Mouse (Mus musculus) MEL (cell line): Measurements from ENCODE around the gene 4930455H04Rik. TPM values are rescaled to one million over a fixed set of nuclear protein-coding genes. Genes with fewer than 3 reads are reported as not detected.

Experiments used
- DNase-seq: peaks from one replicate; pipeline ENCODE4 v3.0.0; 2011; ENCODE audit warnings: low read depth, low spot score
- H3K27ac ChIP-seq: 2 replicates; pipeline ENCODE4 v1.5.1; 2012; ENCODE audit warnings: low read depth, mild to moderate bottlenecking, control low read depth, low read length, moderate library complexity; ENCODE audit not compliant: control insufficient read depth
- H3K27me3 ChIP-seq, 2 experiments: fragments of 150-350 bp in 1 of 2; sonication (generic) in 1 of 2; 2 replicates each; pipeline ENCODE4 v1.6.1; 2012; ENCODE audit warnings: low read length in 2 of 2, mild to moderate bottlenecking in 2 of 2, improper control_type of control experiment in 1 of 2, moderate library complexity in 1 of 2; ENCODE audit not compliant: insufficient read depth in 2 of 2, control insufficient read depth in 1 of 2
- H3K36me3 ChIP-seq, 2 experiments: 2 replicates each; pipeline ENCODE4 v1.6.1; 2012 to 2014; ENCODE audit warnings: low read length in 2 of 2, improper control_type of control experiment in 1 of 2, inconsistent platforms in 1 of 2, mild to moderate bottlenecking in 1 of 2; ENCODE audit not compliant: insufficient read depth in 2 of 2, control insufficient read depth in 1 of 2
- H3K4me1 ChIP-seq, 2 experiments: fragments of 150-350 bp in 1 of 2; sonication (generic) in 1 of 2; 2 replicates each; pipeline ENCODE4 v1.6.1; 2012; ENCODE audit warnings: low read length in 2 of 2, improper control_type of control experiment in 1 of 2, mild to moderate bottlenecking in 1 of 2; ENCODE audit not compliant: insufficient read depth in 2 of 2, control insufficient read depth in 1 of 2
- H3K4me3 ChIP-seq, 2 experiments: fragments of 150-350 bp in 1 of 2; sonication (generic) in 1 of 2; 2 replicates each; pipeline ENCODE4 v1.5.1; 2012; ENCODE audit warnings: low read depth in 2 of 2, low read length in 2 of 2, mild to moderate bottlenecking in 2 of 2, moderate library complexity in 2 of 2, control low read depth in 1 of 2, improper control_type of control experiment in 1 of 2; ENCODE audit not compliant: control insufficient read depth in 1 of 2, insufficient read depth in 1 of 2
- H3K79me2 ChIP-seq: 2 replicates; pipeline ENCODE4 v1.6.1; 2012; ENCODE audit warnings: mild to moderate bottlenecking, low read length, moderate library complexity; ENCODE audit not compliant: control insufficient read depth, poor library complexity, insufficient read depth
- H3K9ac ChIP-seq: 2 replicates; pipeline ENCODE4 v1.6.1; 2012; ENCODE audit warnings: low read depth, mild to moderate bottlenecking, control low read depth, low read length, moderate library complexity; ENCODE audit not compliant: control insufficient read depth, poor library complexity, severe bottlenecking
- H3K9me3 ChIP-seq: fragments of 150-350 bp; sonication (generic); replicated peaks from 2 replicates; pipeline ENCODE4 v1.6.1; 2012; ENCODE audit warnings: mild to moderate bottlenecking, low read length, improper control_type of control experiment, moderate library complexity; ENCODE audit not compliant: insufficient read depth
- CHD1 ChIP-seq: IDR thresholded peaks from 2 replicates; pipeline ENCODE4 v1.6.1; 2012; ENCODE audit warnings: low read depth, mild to moderate bottlenecking, inconsistent platforms, low read length, improper control_type of control experiment
- CHD2 ChIP-seq: IDR thresholded peaks from 2 replicates; pipeline ENCODE4 v1.6.1; 2011; ENCODE audit warnings: low read length, improper control_type of control experiment
- CTCF ChIP-seq, 3 experiments: IDR thresholded peaks in 2 of 3; conservative IDR thresholded peaks in 1 of 3; 2 replicates each; pipeline ENCODE4 v1.5.1; 2011 to 2012; ENCODE audit warnings: low read length in 3 of 3, low read depth in 2 of 3, mild to moderate bottlenecking in 2 of 3, improper control_type of control experiment in 1 of 3, inconsistent platforms in 1 of 3, mixed read lengths in 1 of 3, moderate library complexity in 1 of 3; ENCODE audit not compliant: control insufficient read depth in 1 of 3, insufficient read depth in 1 of 3, poor library complexity in 1 of 3, severe bottlenecking in 1 of 3
- E2F4 ChIP-seq: IDR thresholded peaks from 2 replicates; pipeline ENCODE4 v1.6.1; 2011; ENCODE audit warnings: low read depth, low read length, improper control_type of control experiment, borderline replicate concordance
- ELF1 ChIP-seq: IDR thresholded peaks from 2 replicates; pipeline ENCODE4 v1.6.1; 2014; ENCODE audit warnings: low read depth, mild to moderate bottlenecking, inconsistent platforms, low read length, improper control_type of control experiment, moderate library complexity
- EP300 ChIP-seq, 2 experiments: IDR thresholded peaks; 2 replicates each; pipeline ENCODE4 v1.6.1; 2011; ENCODE audit warnings: improper control_type of control experiment in 2 of 2, low read length in 2 of 2, low read depth in 1 of 2, mild to moderate bottlenecking in 1 of 2
- GATA1 ChIP-seq: IDR thresholded peaks from 2 replicates; pipeline ENCODE4 v1.6.1; 2011; ENCODE audit warnings: low read depth, low read length, improper control_type of control experiment
- JUND ChIP-seq: IDR thresholded peaks from 2 replicates; pipeline ENCODE4 v1.6.1; 2011; ENCODE audit warnings: low read depth, mild to moderate bottlenecking, improper control_type of control experiment, low read length
- KAT2A ChIP-seq: conservative IDR thresholded peaks from 2 replicates; pipeline ENCODE4 v1.6.1; 2012; ENCODE audit warnings: low read depth, low read length, improper control_type of control experiment, inconsistent platforms
- MAFK ChIP-seq: IDR thresholded peaks from 2 replicates; pipeline ENCODE4 v1.6.1; 2011; ENCODE audit warnings: low read depth, mild to moderate bottlenecking, low read length, improper control_type of control experiment, borderline replicate concordance
- MAX ChIP-seq: IDR thresholded peaks from 2 replicates; pipeline ENCODE4 v1.6.1; 2011; ENCODE audit warnings: low read length, improper control_type of control experiment
- MEF2A ChIP-seq: IDR thresholded peaks from 2 replicates; pipeline ENCODE4 v1.6.1; 2014; ENCODE audit warnings: low read depth, mild to moderate bottlenecking, inconsistent platforms, low read length, improper control_type of control experiment; ENCODE audit not compliant: poor library complexity, insufficient replicate concordance, severe bottlenecking; ENCODE audit errors: extremely low read depth
- MYC ChIP-seq: IDR thresholded peaks from 2 replicates; pipeline ENCODE4 v1.6.1; 2011; ENCODE audit warnings: low read depth, mild to moderate bottlenecking, low read length, improper control_type of control experiment, moderate library complexity
- NELFE ChIP-seq: IDR thresholded peaks from 2 replicates; pipeline ENCODE4 v1.6.1; 2011; ENCODE audit warnings: low read depth, low read length, improper control_type of control experiment
- NRF1 ChIP-seq: IDR thresholded peaks from 2 replicates; pipeline ENCODE4 v1.6.1; 2014; ENCODE audit warnings: low read depth, mild to moderate bottlenecking, inconsistent platforms, low read length, improper control_type of control experiment, moderate library complexity; ENCODE audit not compliant: poor library complexity, insufficient read depth, severe bottlenecking
- POLR2A ChIP-seq, 2 experiments: IDR thresholded peaks; 2 replicates each; pipeline ENCODE4 v1.6.1; 2011 to 2012; ENCODE audit warnings: low read length in 2 of 2, mild to moderate bottlenecking in 2 of 2, control low read depth in 1 of 2, improper control_type of control experiment in 1 of 2, low read depth in 1 of 2, moderate library complexity in 1 of 2; ENCODE audit not compliant: control insufficient read depth in 1 of 2, insufficient read depth in 1 of 2, poor library complexity in 1 of 2
- POLR2AphosphoS2 ChIP-seq: IDR thresholded peaks from 2 replicates; pipeline ENCODE4 v1.6.1; 2011; ENCODE audit warnings: low read length, improper control_type of control experiment
- RCOR1 ChIP-seq: IDR thresholded peaks from 2 replicates; pipeline ENCODE4 v1.6.1; 2012; ENCODE audit warnings: low read depth, mild to moderate bottlenecking, inconsistent platforms, low read length, improper control_type of control experiment
- SIN3A ChIP-seq: IDR thresholded peaks from 2 replicates; pipeline ENCODE4 v1.6.1; 2012; ENCODE audit warnings: low read length, improper control_type of control experiment, inconsistent platforms
- SMC3 ChIP-seq: IDR thresholded peaks from 2 replicates; pipeline ENCODE4 v1.6.1; 2011; ENCODE audit warnings: low read depth, low read length, improper control_type of control experiment
- TBP ChIP-seq: IDR thresholded peaks from 2 replicates; pipeline ENCODE4 v1.8.0; 2011; ENCODE audit warnings: low read depth, low read length, improper control_type of control experiment
- USF2 ChIP-seq, 2 experiments: IDR thresholded peaks; 2 replicates each; pipeline ENCODE4 v1.6.1; 2011 to 2012; ENCODE audit warnings: improper control_type of control experiment in 2 of 2, low read length in 2 of 2, borderline replicate concordance in 1 of 2, inconsistent platforms in 1 of 2, low read depth in 1 of 2, mild to moderate bottlenecking in 1 of 2; ENCODE audit not compliant: insufficient read depth in 1 of 2
- ZKSCAN1 ChIP-seq: IDR thresholded peaks from 2 replicates; pipeline ENCODE4 v1.6.1; 2012; ENCODE audit warnings: low read depth, mild to moderate bottlenecking, inconsistent platforms, low read length, improper control_type of control experiment, moderate library complexity
- ZNF384 ChIP-seq: IDR thresholded peaks from 2 replicates; pipeline ENCODE4 v1.6.1; 2012; ENCODE audit warnings: low read depth, mild to moderate bottlenecking, inconsistent platforms, low read length, improper control_type of control experiment
- polyA plus RNA-seq, 2 experiments: library from polyadenylated mRNA; stranded (reverse) in 1 of 2; unstranded in 1 of 2; fragments of >175 nt in 1 of 2; fragments of >200 nt in 1 of 2; gene quantifications; 2 replicates each; pipeline versions ENCODE4 v1.2.1 to v1.2.4; 2012; ENCODE audit warnings: low replicate concordance in 2 of 2, low read depth in 1 of 2; ENCODE audit not compliant: insufficient read length in 2 of 2, insufficient read depth in 1 of 2, missing spikeins in 1 of 2
- total RNA-seq: library from RNA; depleted of rRNA; stranded (reverse); fragments of 300-350 nt; gene quantifications from 2 replicates; pipeline ENCODE4 v1.2.3, GENCODE M21; 2012

Gene 4930455H04Rik
- total and polyA plus RNA-seq, 3 experiments = not detected

GRCm38 (mm10) chr3:116952242-116952899, 15.7 kb upstream of the 4930455H04Rik start:
- H3K9me3 ChIP-seq = no peaks in the 10 kb centered on the region
- H3K4me1 ChIP-seq = no peaks in the 10 kb centered on the region
- no peak overlapping the region for H3K4me3 ChIP-seq
- H3K27ac ChIP-seq = no peak overlapping the region
- peaks cover 0 to 4% of the 10 kb centered on the region in 2 experiments for H3K27me3 ChIP-seq
- no peak for DNase-seq
- H3K9ac ChIP-seq = no peak overlapping the region
- H3K36me3 ChIP-seq = no peaks in the 10 kb centered on the region
- TF ChIP-seq USF2 (IDR thresholded peaks at IDR 0.05; ENCODE audit: borderline replicate concordance in 1 of 2, insufficient read depth in 1 of 2, low read depth in 1 of 2, low read length in 2 of 2) (no peak), TBP (no peak), KAT2A (no peak), SMC3 (no peak), JUND (no peak), NELFE (no peak), CHD1 (no peak), MYC (no peak), MEF2A (no peak), EP300 (IDR thresholded peaks at IDR 0.05; ENCODE audit: low read depth in 1 of 2, low read length in 2 of 2) (no peak), GATA1 (no peak), NRF1 (no peak), RCOR1 (no peak), ZNF384 (no peak), E2F4 (no peak), ZKSCAN1 (no peak), MAX (no peak), SIN3A (no peak), POLR2AphosphoS2 (no peak)
- H3K79me2 ChIP-seq = no peaks in the 10 kb centered on the region

- TF ChIP-seq CHD1 = no peak
- TF ChIP-seq USF2 (IDR thresholded peaks at IDR 0.05; ENCODE audit: borderline replicate concordance in 1 of 2, insufficient read depth in 1 of 2, low read depth in 1 of 2, low read length in 2 of 2) = no peak
- no peak for TF ChIP-seq POLR2A (IDR thresholded peaks at IDR 0.05; ENCODE audit: control insufficient read depth in 1 of 2, insufficient read depth in 1 of 2, low read depth in 1 of 2, low read length in 2 of 2, poor library complexity in 1 of 2)
- no peak for TF ChIP-seq CHD2
- TF ChIP-seq MAFK = no peak
- TF ChIP-seq JUND = no peak
- no peak for TF ChIP-seq SMC3
- TF ChIP-seq CTCF (IDR thresholded peaks at IDR 0.05 in 2 of 3, conservative IDR thresholded peaks at IDR 0.05 in 1 of 3; ENCODE audit: control insufficient read depth in 1 of 3, insufficient read depth in 1 of 3, low read depth in 2 of 3, low read length in 3 of 3, poor library complexity in 1 of 3, severe bottlenecking in 1 of 3) = no peak
- no peak for TF ChIP-seq POLR2AphosphoS2
- TF ChIP-seq ELF1 = no peak
- TF ChIP-seq GATA1 = no peak
- no peaks in the 10 kb centered on the region for H3K9me3 ChIP-seq
Measured at GRCm38 (mm10) chr3:116953366-116953765, 14.7 kb upstream of the 4930455H04Rik start.

More at GRCm38 (mm10) chr3:116953366-116953765, 14.7 kb upstream of the 4930455H04Rik start:
- Histone ChIP-seq H3K27ac (no peak overlapping the region), H3K4me3 (no peak overlapping the region), H3K9ac (no peak overlapping the region), H3K79me2 (no peaks in the 10 kb centered on the region), H3K4me1 (no peaks in the 10 kb centered on the region), H3K36me3 (no peaks in the 10 kb centered on the region), H3K27me3 (peaks cover 2 to 4% of the 10 kb centered on the region in 2 experiments)
- no peak for DNase-seq
